Mouse (Mus musculus) cortical plate, adult 2 months (tissue): ENCODE data around the gene Lrrc38. TPM values are rescaled to one million over a fixed set of nuclear protein-coding genes. Genes with fewer than 3 reads are reported as not detected.
"Not testable (repeated sequence)": the region's sequence is repeated elsewhere in the genome, so short reads cannot be mapped to it uniquely, and the experiment has no call there.

Source experiments
- H3K27ac ChIP-seq: fragments of 200-500 bp; 2 replicates; pipeline ENCODE4 v1.5.1; 2012; ENCODE audit warnings: low read length, control low read depth, inconsistent platforms; ENCODE audit not compliant: insufficient read depth
- H3K4me1 ChIP-seq: fragments of 200-500 bp; 2 replicates; pipeline ENCODE4 v1.6.1; 2011; ENCODE audit warnings: low read length; ENCODE audit not compliant: control insufficient read depth, insufficient read depth
- H3K4me3 ChIP-seq: fragments of 200-500 bp; 2 replicates; pipeline ENCODE4 v1.5.1; 2011; ENCODE audit warnings: mild to moderate bottlenecking, low read length, control low read depth; ENCODE audit not compliant: insufficient read depth
- CTCF ChIP-seq: fragments of 200-500 bp; IDR thresholded peaks from 2 replicates; pipeline ENCODE4 v1.5.1; 2011; ENCODE audit warnings: mild to moderate bottlenecking, control low read depth, low read length; ENCODE audit not compliant: insufficient read depth; ENCODE audit errors: extremely low read depth
- POLR2A ChIP-seq: fragments of 200-500 bp; IDR thresholded peaks from 2 replicates; pipeline ENCODE4 v1.6.1; 2011; ENCODE audit warnings: mild to moderate bottlenecking, low read length, control low read depth; ENCODE audit not compliant: insufficient read depth; ENCODE audit errors: extremely low read depth
- polyA plus RNA-seq: library from polyadenylated mRNA; depleted of rRNA; stranded (reverse); fragments of >200 nt; gene quantifications from 2 replicates; pipeline ENCODE4 v1.2.3, GENCODE M21; 2012

The Lrrc38 gene
- polyA plus RNA-seq, 1 experiment: 3.0 TPM

GRCm38 (mm10) chr4:143324176-143324924, 25.2 kb upstream of the Lrrc38 start:
- Histone ChIP-seq H3K27ac (no peak overlapping the region), H3K4me3 (no peak overlapping the region), H3K4me1 (no peaks in the 10 kb centered on the region)
- TF ChIP-seq CTCF (no peak), POLR2A (no peak)

- Histone ChIP-seq H3K27ac (no peak overlapping the region), H3K4me3 (no peak overlapping the region; the same call in 1 of the 2 replicates), H3K4me1 (no peaks in the 10 kb centered on the region)
- TF ChIP-seq CTCF (no peak), POLR2A (no peak)
Observed at GRCm38 (mm10) chr4:143324925-143325624, 24.5 kb upstream of the Lrrc38 start.

- no peak overlapping the region; the same call in 1 of the 2 replicates for H3K4me3 ChIP-seq
- TF ChIP-seq CTCF (peak; percentile 74), POLR2A (no peak)
- no peaks in the 10 kb centered on the region for H3K4me1 ChIP-seq
- no peak overlapping the region for H3K27ac ChIP-seq
Observed at GRCm38 (mm10) chr4:143325625-143325941, 24.0 kb upstream of the Lrrc38 start.

- TF ChIP-seq CTCF: no peak
- no peak for TF ChIP-seq POLR2A
- no peaks in the 10 kb centered on the region for H3K4me1 ChIP-seq
- H3K4me3 ChIP-seq: no peak overlapping the region
- H3K27ac ChIP-seq: no peak overlapping the region
Observed at GRCm38 (mm10) chr4:143330566-143330965, 19.0 kb upstream of the Lrrc38 start.

- Histone ChIP-seq H3K4me1 (no peaks in the 10 kb centered on the region; the same call in 1 of the 2 replicates), H3K4me3 (no peak overlapping the region), H3K27ac (no peak overlapping the region)
- TF ChIP-seq CTCF (no peak), POLR2A (no peak)
Observed at GRCm38 (mm10) chr4:143331787-143332186, 17.8 kb upstream of the Lrrc38 start.

- Histone ChIP-seq H3K27ac (no peak overlapping the region), H3K4me3 (no peak overlapping the region), H3K4me1 (no peaks in the 10 kb centered on the region; the same call in 1 of the 2 replicates)
- TF ChIP-seq CTCF (no peak), POLR2A (no peak)
Observed at GRCm38 (mm10) chr4:143334145-143334544, 15.4 kb upstream of the Lrrc38 start.

GRCm38 (mm10) chr4:143334995-143335394, 14.6 kb upstream of the Lrrc38 start:
- TF ChIP-seq CTCF (no peak), POLR2A (no peak)
- H3K27ac ChIP-seq: no peak overlapping the region
- no peaks in the 10 kb centered on the region; the same call in 1 of the 2 replicates for H3K4me1 ChIP-seq
- H3K4me3 ChIP-seq: no peak overlapping the region

GRCm38 (mm10) chr4:143336096-143336495, 13.5 kb upstream of the Lrrc38 start:
- Histone ChIP-seq H3K4me1 (no peaks in the 10 kb centered on the region; the same call in 1 of the 2 replicates), H3K4me3 (no peak overlapping the region), H3K27ac (no peak overlapping the region)
- TF ChIP-seq CTCF (no peak), POLR2A (no peak)

GRCm38 (mm10) chr4:143339808-143340207, 9.7 kb upstream of the Lrrc38 start:
- no peak overlapping the region for H3K4me3 ChIP-seq

GRCm38 (mm10) chr4:143341470-143341869, 8.1 kb upstream of the Lrrc38 start:
- Histone ChIP-seq H3K4me3 (no peak overlapping the region), H3K4me1 (no peaks in the 10 kb centered on the region; the same call in none of the 2 replicates), H3K27ac (no peak overlapping the region)
- no peak for TF ChIP-seq CTCF
- no peak for TF ChIP-seq POLR2A

More at GRCm38 (mm10) chr4:143339808-143340207, 9.7 kb upstream of the Lrrc38 start:
- no peaks in the 10 kb centered on the region; the same call in none of the 2 replicates for H3K4me1 ChIP-seq
- TF ChIP-seq POLR2A (no peak), CTCF (no peak)
- H3K27ac ChIP-seq: no peak overlapping the region

GRCm38 (mm10) chr4:143345491-143345890, 4.1 kb upstream of the Lrrc38 start:
- not testable (repeated sequence) for H3K4me3 ChIP-seq, H3K27ac ChIP-seq, H3K4me1 ChIP-seq
